Mouse (Mus musculus) stomach, postnatal 0 days (tissue): Measurements from ENCODE around the gene Ciapin1.

ENCODE experiments used
- CTCF ChIP-seq: IDR thresholded peaks from 2 replicates; pipeline ENCODE4 v1.5.1; 2016; ENCODE audit warnings: antibody characterized with exemption, low read depth, mild to moderate bottlenecking, moderate library complexity
- EP300 ChIP-seq: optimal IDR thresholded peaks from 2 replicates; pipeline ENCODE3; 2016; ENCODE audit warnings: antibody characterized with exemption

- TF ChIP-seq CTCF (no peak), EP300 (no peak)
Measured at GRCm38 (mm10) chr8:94820553-94820952, 17.6 kb downstream of the Ciapin1 start.
